Mouse (Mus musculus) small intestine, adult 2 months (tissue): ENCODE data around the gene Vamp5.

Experiments used
- CTCF ChIP-seq: fragments of 200-500 bp; IDR thresholded peaks from 2 replicates; pipeline ENCODE4 v1.5.1; 2012; ENCODE audit warnings: low read depth, mild to moderate bottlenecking, control low read depth, inconsistent platforms, low read length, moderate library complexity, mixed read lengths; ENCODE audit not compliant: insufficient replicate concordance, insufficient read length; ENCODE audit errors: extremely low read depth
- POLR2A ChIP-seq: fragments of 200-500 bp; IDR thresholded peaks from 2 replicates; pipeline ENCODE4 v1.6.1; 2012; ENCODE audit warnings: low read depth, mild to moderate bottlenecking, control low read depth, inconsistent platforms, low read length, moderate library complexity

- TF ChIP-seq CTCF (no peak), POLR2A (no peak)
Observed at GRCm38 (mm10) chr6:72361121-72361551, 19.1 kb downstream of the Vamp5 start.
